Mouse (Mus musculus) forebrain, embryonic 16.5 days (tissue): ENCODE measurements around the gene Sprr2a1. TPM values are rescaled to one million over a fixed set of nuclear protein-coding genes. Genes with fewer than 3 reads are reported as not detected.
A peak's percentile ranks its signal among the peaks of the same experiment; 100 is the strongest.
"Not testable (repeated sequence)": the region's sequence is repeated elsewhere in the genome, so short reads cannot be mapped to it uniquely, and the experiment has no call there.

ENCODE experiments used
- ATAC-seq: fragments of 200-750 bp; cut with Nextera tagmentation; 2 replicates; pipeline ENCODE4 v1.8.0; 2017; ENCODE audit warnings: mild to moderate bottlenecking, moderate library complexity
- H3K27ac ChIP-seq: fragments of 300-500 bp; sonication (generic); 2 replicates; pipeline ENCODE4 v1.5.1; 2014; ENCODE audit warnings: low read length, control low read depth
- H3K27me3 ChIP-seq: fragments of 300-500 bp; sonication (generic); replicated peaks from 2 replicates; pipeline ENCODE4 v1.6.1; 2014; ENCODE audit warnings: low read length; ENCODE audit not compliant: control insufficient read depth, insufficient read depth
- H3K36me3 ChIP-seq: fragments of 300-500 bp; sonication (generic); 2 replicates; pipeline ENCODE4 v1.6.1; 2014; ENCODE audit not compliant: control insufficient read depth, insufficient read depth
- H3K4me1 ChIP-seq: fragments of 300-500 bp; sonication (generic); replicated peaks from 2 replicates; pipeline ENCODE4 v1.6.1; 2014; ENCODE audit warnings: low read length; ENCODE audit not compliant: control insufficient read depth, insufficient read depth
- H3K4me2 ChIP-seq: fragments of 300-500 bp; sonication (generic); 2 replicates; pipeline ENCODE4 v1.6.1; 2014; ENCODE audit warnings: mild to moderate bottlenecking, low read length, control low read depth
- H3K4me3 ChIP-seq: fragments of 300-500 bp; sonication (generic); replicated peaks from 2 replicates; pipeline ENCODE4 v1.5.1; 2014; ENCODE audit warnings: mild to moderate bottlenecking, low read length, control low read depth
- H3K9ac ChIP-seq: fragments of 300-500 bp; sonication (generic); replicated peaks from 2 replicates; pipeline ENCODE4 v1.6.1; 2014; ENCODE audit warnings: low read depth, low read length, control low read depth
- H3K9me3 ChIP-seq: fragments of 300-500 bp; sonication (generic); 2 replicates; pipeline ENCODE4 v1.6.1; 2016; ENCODE audit warnings: low read length; ENCODE audit not compliant: control insufficient read depth
- WGBS: fragments of 180-500 bp; shearing (Covaris S2); extraction: QIAGEN DNeasy Blood & Tissue Kit; methylation state at CpG from one replicate; pipeline ENCODE4 v1.1.7; 2014; 5-methylcytosine and 5-hydroxymethylcytosine counted together
- polyA plus RNA-seq: library from polyadenylated mRNA; unstranded; fragments of >200 nt; fragmentation: Nextera tagmentation; extraction: Ambion mirVana; gene quantifications from 2 replicates; pipeline ENCODE4 v1.2.1, GENCODE M21; 2015

The Sprr2a1 gene
- polyA plus RNA-seq, 1 experiment from 2014 or later, result not detected

- H3K27ac ChIP-seq, H3K36me3 ChIP-seq, H3K9ac ChIP-seq, H3K4me2 ChIP-seq, H3K27me3 ChIP-seq, H3K4me3 ChIP-seq, H3K9me3 ChIP-seq, H3K4me1 ChIP-seq, ATAC-seq: not testable (repeated sequence)
- WGBS, result 78% methylated on average over 3 of the region's 3 CpGs
Observed at GRCm38 (mm10) chr3:92227410-92227809, 11.8 kb downstream of the Sprr2a1 start.

GRCm38 (mm10) chr3:92236463-92237189 lies 21.0 kb downstream of the Sprr2a1 start:
- not testable (repeated sequence) for ATAC-seq, H3K27me3 ChIP-seq, H3K9me3 ChIP-seq, H3K9ac ChIP-seq, H3K36me3 ChIP-seq, H3K27ac ChIP-seq, H3K4me3 ChIP-seq, H3K4me1 ChIP-seq, H3K4me2 ChIP-seq
- WGBS, result no CpG with 5 or more reads among the region's 5 CpGs

GRCm38 (mm10) chr3:92238736-92239135 lies 23.1 kb downstream of the Sprr2a1 start:
- H3K9ac ChIP-seq, H3K4me3 ChIP-seq, ATAC-seq, H3K36me3 ChIP-seq, H3K4me2 ChIP-seq, H3K27me3 ChIP-seq, H3K9me3 ChIP-seq, H3K4me1 ChIP-seq, H3K27ac ChIP-seq: not testable (repeated sequence)

- not testable (repeated sequence) for H3K4me2 ChIP-seq, H3K4me3 ChIP-seq, H3K9ac ChIP-seq, H3K27ac ChIP-seq, ATAC-seq, H3K9me3 ChIP-seq, H3K36me3 ChIP-seq, H3K27me3 ChIP-seq, H3K4me1 ChIP-seq
- WGBS, result no CpG with 5 or more reads among the region's 1 CpGs
Observed at GRCm38 (mm10) chr3:92239197-92239596, 23.6 kb downstream of the Sprr2a1 start.

DNA sequence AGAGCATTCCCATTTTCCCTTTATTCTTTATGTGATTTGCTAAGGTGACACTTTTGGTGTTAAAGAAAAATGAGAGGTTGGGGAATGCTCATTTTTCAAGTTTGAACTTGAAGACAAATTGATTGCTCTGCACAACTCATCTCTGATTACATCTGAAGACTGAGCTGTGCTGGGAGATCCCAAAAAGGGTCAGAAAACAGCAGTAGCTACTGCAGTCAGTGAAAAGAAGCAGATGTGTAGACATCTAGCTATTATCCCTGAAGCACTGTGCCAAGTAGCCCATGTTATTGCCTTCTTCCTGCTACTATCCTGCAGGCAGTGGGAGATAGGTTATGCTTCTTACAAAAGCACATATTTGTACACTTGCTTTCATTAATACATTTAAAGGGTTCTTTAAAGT lies 29.2 kb downstream of the Sprr2a1 start:
- H3K4me2 ChIP-seq, ATAC-seq, H3K9me3 ChIP-seq, H3K4me1 ChIP-seq, H3K27ac ChIP-seq, H3K27me3 ChIP-seq, H3K36me3 ChIP-seq, H3K4me3 ChIP-seq, H3K9ac ChIP-seq: not testable (repeated sequence)

GRCm38 (mm10) chr3:92246245-92246644 lies 30.6 kb downstream of the Sprr2a1 start:
- not testable (repeated sequence) for ATAC-seq, H3K27ac ChIP-seq, H3K4me3 ChIP-seq, H3K36me3 ChIP-seq, H3K4me1 ChIP-seq, H3K27me3 ChIP-seq, H3K4me2 ChIP-seq, H3K9ac ChIP-seq, H3K9me3 ChIP-seq
- WGBS, result no CpG with 5 or more reads among the region's 10 CpGs

DNA sequence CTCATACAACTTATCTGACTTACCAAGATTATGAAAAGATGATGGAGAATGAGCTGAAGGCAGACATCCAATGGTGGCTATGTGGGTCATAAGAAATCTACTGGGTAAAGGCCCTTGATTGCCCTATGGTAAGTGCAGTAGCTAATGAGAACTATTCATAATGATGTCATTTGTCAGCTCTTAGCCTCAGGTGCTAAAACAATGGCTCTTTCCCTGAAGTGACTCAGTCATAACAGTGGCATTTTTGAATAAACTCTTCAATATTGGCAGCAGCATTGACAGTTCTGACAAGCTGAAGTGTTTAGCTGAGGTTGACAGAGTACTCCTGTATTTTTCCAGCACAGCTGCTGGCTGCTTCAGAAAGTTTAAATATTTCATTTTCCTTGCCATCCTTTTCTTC lies 32.9 kb downstream of the Sprr2a1 start:
- ATAC-seq, result 0 out of 2 replicates have a peak, but pooled peaks have one; percentile 40
- not testable (repeated sequence) for H3K9ac ChIP-seq, H3K27ac ChIP-seq, H3K27me3 ChIP-seq, H3K4me2 ChIP-seq, H3K4me3 ChIP-seq, H3K9me3 ChIP-seq, H3K36me3 ChIP-seq, H3K4me1 ChIP-seq

DNA sequence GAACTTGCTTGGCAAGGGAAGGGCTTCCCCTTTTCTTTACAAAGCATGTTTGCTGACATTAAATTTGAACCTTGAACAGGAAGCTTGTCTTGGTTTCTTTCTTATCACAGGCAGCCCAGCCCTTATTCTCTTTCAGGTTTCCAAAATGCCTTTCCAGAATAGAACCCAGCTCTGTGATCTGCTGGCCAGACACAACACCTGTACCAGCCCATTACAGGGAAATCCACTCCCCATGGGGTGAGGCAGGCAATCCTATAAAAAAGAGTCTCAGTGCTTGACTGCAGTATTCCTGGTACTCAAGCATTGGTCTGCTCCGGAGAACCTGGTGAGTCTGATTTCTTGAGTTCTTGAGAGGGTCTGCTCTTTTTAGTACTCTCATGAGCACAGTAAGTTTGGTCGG lies 34.9 kb downstream of the Sprr2a1 start:
- WGBS, result 91% methylated on average over 1 of the region's 2 CpGs
- not testable (repeated sequence) for H3K9ac ChIP-seq, H3K27ac ChIP-seq, H3K27me3 ChIP-seq, H3K4me3 ChIP-seq, H3K4me1 ChIP-seq, ATAC-seq, H3K9me3 ChIP-seq, H3K4me2 ChIP-seq, H3K36me3 ChIP-seq

DNA sequence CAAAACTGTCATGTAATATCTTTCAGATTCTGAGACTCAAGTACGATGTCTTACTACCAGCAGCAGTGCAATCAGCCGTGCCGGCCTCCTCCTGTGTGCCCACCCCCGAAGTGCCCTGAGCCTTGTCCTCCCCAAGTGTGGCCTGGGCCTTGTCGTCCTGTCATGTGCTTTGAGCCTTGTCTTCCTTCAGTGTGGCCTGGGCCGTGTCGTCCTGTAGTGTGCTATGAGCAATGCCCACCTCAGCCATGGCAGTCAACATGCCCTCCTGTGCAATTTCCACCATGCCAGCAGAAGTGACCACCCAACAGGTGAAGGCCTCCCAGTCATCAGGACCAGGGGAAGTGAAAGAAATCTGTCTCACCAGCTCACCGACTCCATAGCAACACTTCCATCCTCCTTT lies 38.3 kb downstream of the Sprr2a1 start:
- not testable (repeated sequence) for H3K27me3 ChIP-seq, H3K4me3 ChIP-seq, H3K4me1 ChIP-seq, H3K9me3 ChIP-seq, H3K9ac ChIP-seq, H3K36me3 ChIP-seq, H3K4me2 ChIP-seq, H3K27ac ChIP-seq
- WGBS, result no CpG with 5 or more reads among the region's 8 CpGs
- ATAC-seq, result 0 out of 2 replicates have a peak, but pooled peaks have one; percentile 23

GRCm38 (mm10) chr3:92258526-92258925 lies 42.9 kb downstream of the Sprr2a1 start:
- H3K4me2 ChIP-seq, H3K4me1 ChIP-seq, H3K27me3 ChIP-seq, H3K9ac ChIP-seq, H3K9me3 ChIP-seq, H3K36me3 ChIP-seq, H3K27ac ChIP-seq, H3K4me3 ChIP-seq: not testable (repeated sequence)
- ATAC-seq, result 0 out of 2 replicates have a peak, but pooled peaks have one; percentile 23
